ENCODE assay signal across 9 mouse cellular contexts in the genomic region with DNA sequence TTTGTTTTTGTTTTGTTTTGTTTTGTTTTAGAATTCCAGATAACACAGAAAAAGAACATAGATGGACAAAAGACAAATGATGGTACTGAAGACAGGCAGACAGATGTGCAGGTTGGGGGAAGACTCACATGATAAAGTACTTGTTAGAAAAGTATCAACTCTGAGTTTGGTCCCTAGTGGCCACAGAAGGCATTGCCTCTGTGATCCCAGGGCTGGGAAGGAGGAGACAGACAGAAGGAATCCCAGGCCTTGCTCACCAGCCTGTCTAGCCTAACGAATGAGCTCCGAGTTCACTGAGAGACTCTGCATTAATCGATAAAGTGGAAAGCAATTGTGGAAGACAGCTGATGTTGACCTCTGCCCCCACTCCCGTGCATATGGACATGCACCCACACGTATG. TPM values are rescaled to one million over a fixed set of nuclear protein-coding genes. Genes with fewer than 3 reads are reported as not detected.
DNase-seq lines count a peak whose midpoint lies in the region; ATAC-seq and TF ChIP-seq lines count a peak whose summit lies in the region.
"Had no signal": no experiment of that assay in that cellular context is flagged by ENCODE, and none has a peak within 500 bp of the region (broad histone marks: within the 10 kb centered on the region; RNA-seq: fewer than 3 reads in every experiment).

No protein-coding gene starts in this region.

- H3K9me3 ChIP-seq in CH12.LX (replicated peaks; ENCODE audit: low read length), result no peaks in the 10 kb centered on the region
- H3K9me3 ChIP-seq in MEL (replicated peaks; ENCODE audit: insufficient read depth, low read length), result no peaks in the 10 kb centered on the region
- H3K9me3 ChIP-seq in forebrain, embryonic 13.5 days (replicated peaks), result no peaks in the 10 kb centered on the region

- 0 out of 2 replicates have a peak, but pooled peaks have one; percentile 47 for ATAC-seq in megakaryocyte-erythroid progenitor cell, adult 5-6 weeks (replicated peaks; ENCODE audit: low FRiP score, low TSS enrichment, poor library complexity, severe bottlenecking)
- no peak for ATAC-seq in activated CD4-positive, CD25-positive, alpha-beta regulatory T cell, adult 4 months
- no peak for ATAC-seq in forebrain, embryonic 13.5 days

- TF ChIP-seq RAD21 in CH12.LX (IDR thresholded peaks at IDR 0.05; ENCODE audit: low read depth, low read length), result peak; percentile 23
- no peak for TF ChIP-seq RAD21 in MEL (IDR thresholded peaks at IDR 0.05; ENCODE audit: low read depth, low read length)

- WGBS in forebrain, embryonic 13.5 days, result 53% methylated on average over 5 of the region's 5 CpGs

- no peak overlapping the region for H3K27ac ChIP-seq in CH12.LX (ENCODE audit: insufficient read depth, low read depth)
- no peak overlapping the region for H3K27ac ChIP-seq in MEL (ENCODE audit: control insufficient read depth, low read depth, low read length)
- no peak overlapping the region for H3K27ac ChIP-seq in forebrain, embryonic 13.5 days

- no peaks in the 10 kb centered on the region for H3K36me3 ChIP-seq in CH12.LX (replicated peaks in 1 of 2; ENCODE audit: control insufficient read depth in 1 of 2, insufficient read depth in 1 of 2, low read length in 1 of 2)
- no peaks in the 10 kb centered on the region for H3K36me3 ChIP-seq in MEL (ENCODE audit: control insufficient read depth in 1 of 2, insufficient read depth in 2 of 2, low read length in 2 of 2)
- H3K36me3 ChIP-seq in forebrain, embryonic 13.5 days (ENCODE audit: poor library complexity, severe bottlenecking), result no peaks in the 10 kb centered on the region

- H3K4me1 ChIP-seq in CH12.LX (ENCODE audit: control insufficient read depth in 1 of 2, insufficient read depth in 2 of 2) (peaks cover 0 to 5% of the 10 kb centered on the region in 2 experiments; a peak in 2 of 4 replicates), MEL (ENCODE audit: control insufficient read depth in 1 of 2, insufficient read depth in 2 of 2, low read length in 2 of 2) (no peaks in the 10 kb centered on the region)
- peaks cover 5% of the 10 kb centered on the region; the same call in 1 of the 2 replicates for H3K4me1 ChIP-seq in forebrain, embryonic 13.5 days

- H3K4me3 ChIP-seq in CH12.LX (replicated peaks in 1 of 3; ENCODE audit: low read depth in 2 of 3, low read length in 2 of 3, poor library complexity in 1 of 3) (no peak overlapping the region), MEL (ENCODE audit: control insufficient read depth in 1 of 2, insufficient read depth in 1 of 2, low read depth in 2 of 2, low read length in 2 of 2) (no peak overlapping the region)
- no peak overlapping the region for H3K4me3 ChIP-seq in forebrain, embryonic 13.5 days

- TF ChIP-seq EP300 in CH12.LX (IDR thresholded peaks at IDR 0.05; ENCODE audit: low read length) (no peak), MEL (IDR thresholded peaks at IDR 0.05; ENCODE audit: low read depth in 1 of 2, low read length in 2 of 2) (no peak)

- TF ChIP-seq POLR2A in CH12.LX (IDR thresholded peaks at IDR 0.05; ENCODE audit: low read depth, low read length) (no peak), MEL (IDR thresholded peaks at IDR 0.05; ENCODE audit: control insufficient read depth in 1 of 2, insufficient read depth in 1 of 2, low read depth in 1 of 2, low read length in 2 of 2, poor library complexity in 1 of 2) (no peak)

- H3K4me2 ChIP-seq in CH12.LX (ENCODE audit: insufficient read depth, low read depth, poor library complexity, severe bottlenecking), result no peak overlapping the region
- H3K4me2 ChIP-seq in forebrain, embryonic 13.5 days, result no peak overlapping the region

- in situ Hi-C loops in CH12.LX (cut with MboI; ENCODE audit: low pct_ligation_motif_present, low pct_unique_long_range_greater_than_20kb, low sequenced_read_pairs), result loop anchor here (25.0 kb wide), 1 partner anchor 294 kb away; no protein-coding TSS in a partner anchor

- H3K79me2 ChIP-seq in CH12.LX (replicated peaks; ENCODE audit: control insufficient read depth, extremely low read depth, insufficient read depth, poor library complexity, severe bottlenecking), result no peaks in the 10 kb centered on the region
- H3K79me2 ChIP-seq in MEL (ENCODE audit: control insufficient read depth, insufficient read depth, low read length, poor library complexity), result no peaks in the 10 kb centered on the region

- H3K9ac ChIP-seq in CH12.LX (ENCODE audit: insufficient read depth, low read depth), result no peak overlapping the region
- H3K9ac ChIP-seq in MEL (ENCODE audit: control insufficient read depth, low read depth, low read length, poor library complexity, severe bottlenecking), result no peak overlapping the region
- H3K9ac ChIP-seq in forebrain, embryonic 13.5 days, result no peak overlapping the region

- dilution Hi-C loops in CH12.LX (cut with MboI; ENCODE audit: extremely low pct_ligation_motif_present, extremely low pct_unique_long_range_greater_than_20kb, low sequenced_read_pairs), result no loop called here

- H3K27me3 ChIP-seq in CH12.LX (replicated peaks), result peaks cover 7% of the 10 kb centered on the region
- no peaks in the 10 kb centered on the region for H3K27me3 ChIP-seq in MEL (ENCODE audit: control insufficient read depth in 1 of 2, insufficient read depth in 2 of 2, low read length in 2 of 2)
- H3K27me3 ChIP-seq in forebrain, embryonic 13.5 days, result peaks cover 38% of the 10 kb centered on the region

- peak; percentile 57 to 70 for DNase-seq in kidney, postnatal 4 days
- DNase-seq in kidney, adult 18-20 months, result no peak
- DNase-seq in CH12.LX (ENCODE audit: extremely low read depth) (peak; percentile 28), MEL (ENCODE audit: low read depth, low spot score) (peak; percentile 3)
- DNase-seq: heart, postnatal 14 days had no signal

- TF ChIP-seq CTCF in CH12.LX (conservative IDR thresholded peaks at IDR 0.05 in 1 of 2, IDR thresholded peaks at IDR 0.05 in 1 of 2; ENCODE audit: low read depth in 2 of 2, low read length in 2 of 2), result peak; percentile 36 to 53; a peak in 3 of 4 replicates
- 0 out of 6 replicates have a peak, but pooled peaks of 1 of the 3 experiments have one; percentile 12 for TF ChIP-seq CTCF in MEL (IDR thresholded peaks at IDR 0.05 in 2 of 3, conservative IDR thresholded peaks at IDR 0.05 in 1 of 3; ENCODE audit: control insufficient read depth in 1 of 3, insufficient read depth in 1 of 3, low read depth in 2 of 3, low read length in 3 of 3, poor library complexity in 1 of 3, severe bottlenecking in 1 of 3)

TF ChIP-seq in CH12.LX, 34 proteins besides CTCF, POLR2A, EP300 and RAD21:
- TF ChIP-seq JUN (IDR thresholded peaks at IDR 0.05; ENCODE audit: insufficient read depth, low read depth, low read length) (no peak), NRF1 (IDR thresholded peaks at IDR 0.05; ENCODE audit: low read depth, low read length) (no peak), SMC3 (IDR thresholded peaks at IDR 0.05; ENCODE audit: low read depth, low read length) (peak; percentile 11; the same call in 1 of the 2 replicates)

TF ChIP-seq in MEL, 35 proteins besides CTCF, POLR2A, EP300 and RAD21:
- no peak for TF ChIP-seq SMC3 (IDR thresholded peaks at IDR 0.05; ENCODE audit: low read depth, low read length)
- no peak for TF ChIP-seq ETS1 (IDR thresholded peaks at IDR 0.05; ENCODE audit: low read depth, low read length)
- no peak for TF ChIP-seq KAT2A (conservative IDR thresholded peaks at IDR 0.05; ENCODE audit: low read depth, low read length)
- no peak for TF ChIP-seq CHD1 (IDR thresholded peaks at IDR 0.05; ENCODE audit: low read depth, low read length)
- no peak for TF ChIP-seq TCF12 (IDR thresholded peaks at IDR 0.05; ENCODE audit: low read depth, low read length)
- TF ChIP-seq HCFC1 (IDR thresholded peaks at IDR 0.05; ENCODE audit: low read depth, low read length), result no peak
- TF ChIP-seq ZMIZ1 (IDR thresholded peaks at IDR 0.05; ENCODE audit: low read depth, low read length), result no peak
- no peak for TF ChIP-seq SIN3A (IDR thresholded peaks at IDR 0.05; ENCODE audit: low read length)
- TF ChIP-seq ELF1 (IDR thresholded peaks at IDR 0.05; ENCODE audit: low read depth, low read length), result no peak
- TF ChIP-seq USF2 (IDR thresholded peaks at IDR 0.05; ENCODE audit: borderline replicate concordance in 1 of 2, insufficient read depth in 1 of 2, low read depth in 1 of 2, low read length in 2 of 2), result no peak
- no peak for TF ChIP-seq ZNF384 (IDR thresholded peaks at IDR 0.05; ENCODE audit: low read depth, low read length)
- TF ChIP-seq GATA1 (IDR thresholded peaks at IDR 0.05; ENCODE audit: low read depth, low read length), result no peak
- TF ChIP-seq GABPA (IDR thresholded peaks at IDR 0.05; ENCODE audit: low read depth, low read length), result no peak
- TF ChIP-seq NELFE (IDR thresholded peaks at IDR 0.05; ENCODE audit: low read depth, low read length), result no peak
- TF ChIP-seq TBP (IDR thresholded peaks at IDR 0.05; ENCODE audit: low read depth, low read length), result no peak
- TF ChIP-seq BHLHE40 (IDR thresholded peaks at IDR 0.05; ENCODE audit: borderline replicate concordance, low read depth, low read length), result no peak

RNA-seq across cellular contexts. Expression of gene Mafb, which starts 10.7 kb away (rescaled TPM):
- total RNA-seq in CH12.LX (2012; rRNA removed) (0.04 TPM in 1 of 2 replicates, not detected in the other), CH12.LX (2014; rRNA removed) (0.08 and 0.17 TPM in 2 replicates), MEL (2012; rRNA removed) (not detected in 2 replicates)
- polyA plus RNA-seq in CH12.LX (2012; ENCODE audit: insufficient read length, low read depth) (0.33 and 0.47 TPM in 2 replicates), MEL (2012; ENCODE audit: insufficient read depth in 1 of 2, insufficient read length in 2 of 2, low read depth in 1 of 2, low replicate concordance in 2 of 2, missing spikeins in 1 of 2) (not detected)
- total RNA-seq in megakaryocyte-erythroid progenitor cell, adult 5-6 weeks (2014; fragmentation: Nextera tagmentation), result not detected in 2 replicates
- total RNA-seq in megakaryocyte-erythroid progenitor cell, adult 5-6 weeks (2017), result 0.27 and 0.28 TPM in 2 replicates
- polyA plus RNA-seq in activated CD4-positive, CD25-positive, alpha-beta regulatory T cell, adult 4 months (2017; shearing (Covaris generic)), result not detected
- polyA plus RNA-seq in forebrain, embryonic 13.5 days (2015; fragmentation: Nextera tagmentation; extraction: Ambion mirVana), result 7.8 and 8.5 TPM in 2 replicates

RNA-seq across cellular contexts. Expression of gene Gm826, which starts 22.2 kb away (rescaled TPM):
- total RNA-seq in CH12.LX (2012; rRNA removed) (not detected in 2 replicates), CH12.LX (2014; rRNA removed) (0.32 TPM in 1 of 2 replicates, not detected in the other), MEL (2012; rRNA removed) (not detected in 2 replicates)
- polyA plus RNA-seq in CH12.LX (2012; ENCODE audit: insufficient read length, low read depth) (not detected in 2 replicates), MEL (2012; ENCODE audit: insufficient read depth in 1 of 2, insufficient read length in 2 of 2, low read depth in 1 of 2, low replicate concordance in 2 of 2, missing spikeins in 1 of 2) (not detected)
- total RNA-seq in megakaryocyte-erythroid progenitor cell, adult 5-6 weeks (2014; fragmentation: Nextera tagmentation), result not detected in 2 replicates
- total RNA-seq in megakaryocyte-erythroid progenitor cell, adult 5-6 weeks (2017), result not detected in 2 replicates
- not detected for polyA plus RNA-seq in activated CD4-positive, CD25-positive, alpha-beta regulatory T cell, adult 4 months (2017; shearing (Covaris generic))
- 0.31 TPM in 1 of 2 replicates, not detected in the other for polyA plus RNA-seq in forebrain, embryonic 13.5 days (2015; fragmentation: Nextera tagmentation; extraction: Ambion mirVana)
- polyA plus RNA-seq: forebrain, embryonic 11.5 days had no signal
